ENCODE assay signal across 14 mouse cellular contexts in genomic region chr8:127962862-127963261, GRCm38 (mm10).
DNase-seq lines count a peak whose midpoint lies in the region; ATAC-seq and TF ChIP-seq lines count a peak whose summit lies in the region.
"Had no signal": no experiment of that assay in that cellular context is flagged by ENCODE, and none has a peak within 500 bp of the region (broad histone marks: within the 10 kb centered on the region; RNA-seq: fewer than 3 reads in every experiment).

No protein-coding gene starts in this region.

- H3K4me2 ChIP-seq in myocyte (ENCODE audit: low read depth): no peak overlapping the region
- no peak overlapping the region for H3K4me2 ChIP-seq in forebrain, embryonic 15.5 days (replicated peaks)
- H3K4me2 ChIP-seq: embryonic facial prominence, embryonic 12.5 days; liver, embryonic 11.5 days had no signal

- no peak for TF ChIP-seq POLR2A in lung, adult 2 months (IDR thresholded peaks at IDR 0.05; ENCODE audit: borderline replicate concordance, extremely low read depth, low read depth, low read length)
- no peak for TF ChIP-seq POLR2A in myocyte (IDR thresholded peaks at IDR 0.05; ENCODE audit: insufficient read length, low read depth)

- intact Hi-C loops in left cerebral cortex, postnatal 14 days (cut with DNase I): no loop called here

- no peaks in the 10 kb centered on the region for H3K36me3 ChIP-seq in myocyte (ENCODE audit: control insufficient read depth, insufficient read depth)
- H3K36me3 ChIP-seq in forebrain, embryonic 15.5 days: no peaks in the 10 kb centered on the region
- H3K36me3 ChIP-seq: embryonic facial prominence, embryonic 12.5 days had no signal

- H3K27me3 ChIP-seq in myocyte (ENCODE audit: control insufficient read depth, insufficient read depth, insufficient read length): no peaks in the 10 kb centered on the region
- H3K27me3 ChIP-seq in forebrain, embryonic 15.5 days: no peaks in the 10 kb centered on the region
- H3K27me3 ChIP-seq: embryonic facial prominence, embryonic 12.5 days had no signal

- peaks cover 14% of the 10 kb centered on the region for H3K4me1 ChIP-seq in lung, adult 2 months (ENCODE audit: control insufficient read depth, insufficient read depth, low read length)
- peaks cover 7% of the 10 kb centered on the region for H3K4me1 ChIP-seq in forebrain, embryonic 15.5 days
- H3K4me1 ChIP-seq: embryonic facial prominence, embryonic 12.5 days had no signal

- H3K9me3 ChIP-seq in forebrain, embryonic 15.5 days: no peaks in the 10 kb centered on the region
- H3K9me3 ChIP-seq: embryonic facial prominence, embryonic 12.5 days had no signal

- WGBS in lung, adult 2 months: 39% methylated on average over 1 of the region's 1 CpGs
- 97% methylated on average over 1 of the region's 1 CpGs for WGBS in forebrain, embryonic 15.5 days

- H3K27ac ChIP-seq in forebrain, embryonic 15.5 days (replicated peaks): no peak overlapping the region
- H3K27ac ChIP-seq: embryonic facial prominence, embryonic 12.5 days; hindbrain, postnatal 0 days; left cerebral cortex, adult 2 months had no signal

- H3K9ac ChIP-seq in forebrain, embryonic 15.5 days (replicated peaks): no peak overlapping the region
- H3K9ac ChIP-seq: embryonic facial prominence, embryonic 12.5 days had no signal

- peak; percentile 18 for DNase-seq in lung, postnatal 10 days
- no peak for DNase-seq in lung, adult 2 months
- DNase-seq in T-cell, adult 2 months (ENCODE audit: low spot score): peak; percentile 53
- DNase-seq in cerebellum, adult 9-11 months: no peak
- no peak for DNase-seq in left cerebral cortex, postnatal 14 days (ENCODE audit: low spot score in 2 of 2)
- DNase-seq: adrenal gland, postnatal 36 days; cerebellum, adult 8-10 months had no signal

- no peak overlapping the region for H3ac ChIP-seq in myocyte (ENCODE audit: control insufficient read depth, insufficient read length)

- no peaks in the 10 kb centered on the region for H3K79me2 ChIP-seq in myocyte (ENCODE audit: control insufficient read depth, insufficient read depth)

- no peak for ATAC-seq in forebrain, embryonic 15.5 days (replicated peaks)
- ATAC-seq: forebrain, embryonic 16.5 days; hindbrain, postnatal 0 days had no signal

- H3K4me3 ChIP-seq in lung, adult 2 months (replicated peaks; ENCODE audit: extremely low read depth, low read depth, low read length): no peak overlapping the region
- no peak overlapping the region for H3K4me3 ChIP-seq in myocyte
- no peak overlapping the region for H3K4me3 ChIP-seq in forebrain, embryonic 15.5 days
- H3K4me3 ChIP-seq: embryonic facial prominence, embryonic 12.5 days; left cerebral cortex, adult 2 months had no signal

- no peak for TF ChIP-seq CTCF in lung, adult 2 months (IDR thresholded peaks at IDR 0.05; ENCODE audit: insufficient read depth, low read length)

TF ChIP-seq in myocyte, 11 proteins besides CTCF, POLR2A, EP300 and RAD21:
- 0 out of 2 replicates have a peak, but pooled peaks have one; percentile 10 for TF ChIP-seq CEBPB (IDR thresholded peaks at IDR 0.05; ENCODE audit: insufficient read depth, poor library complexity, severe bottlenecking)
- no peak for TF ChIP-seq REST (IDR thresholded peaks at IDR 0.05; ENCODE audit: insufficient read depth, insufficient read length)
- TF ChIP-seq TCF3 (IDR thresholded peaks at IDR 0.05; ENCODE audit: insufficient read length, low read depth): no peak
- TF ChIP-seq TCF12 (IDR thresholded peaks at IDR 0.05; ENCODE audit: insufficient read depth, poor library complexity, severe bottlenecking): no peak
- TF ChIP-seq POLR2AphosphoS2 (IDR thresholded peaks at IDR 0.05; ENCODE audit: insufficient read length, low read depth): no peak
- no peak for TF ChIP-seq SRF (IDR thresholded peaks at IDR 0.05; ENCODE audit: control insufficient read depth, insufficient read length, low read depth)
- TF ChIP-seq MYOG (IDR thresholded peaks at IDR 0.05; ENCODE audit: control insufficient read depth in 1 of 3, insufficient read depth in 1 of 3, insufficient read length in 2 of 3, low read depth in 2 of 3): no peak
- no peak for TF ChIP-seq E2F4 (IDR thresholded peaks at IDR 0.05; ENCODE audit: insufficient read depth)

Comparison
In these comparisons a context has a peak if more than half of its experiments do, and no peak if none do; other contexts are left out.
1. DNase-seq: peak in lung, postnatal 10 days (single experiment) and T-cell, adult 2 months (single experiment); none in lung, adult 2 months (single experiment), cerebellum, adult 9-11 months (single experiment) and left cerebral cortex, postnatal 14 days (0 of 2).